Mouse (Mus musculus): ENCODE results near the gene Jpt1.
"Not testable (repeated sequence)": the region's sequence is repeated elsewhere in the genome, so short reads cannot be mapped to it uniquely, and the experiment has no call there.

The Jpt1 gene

DNA sequence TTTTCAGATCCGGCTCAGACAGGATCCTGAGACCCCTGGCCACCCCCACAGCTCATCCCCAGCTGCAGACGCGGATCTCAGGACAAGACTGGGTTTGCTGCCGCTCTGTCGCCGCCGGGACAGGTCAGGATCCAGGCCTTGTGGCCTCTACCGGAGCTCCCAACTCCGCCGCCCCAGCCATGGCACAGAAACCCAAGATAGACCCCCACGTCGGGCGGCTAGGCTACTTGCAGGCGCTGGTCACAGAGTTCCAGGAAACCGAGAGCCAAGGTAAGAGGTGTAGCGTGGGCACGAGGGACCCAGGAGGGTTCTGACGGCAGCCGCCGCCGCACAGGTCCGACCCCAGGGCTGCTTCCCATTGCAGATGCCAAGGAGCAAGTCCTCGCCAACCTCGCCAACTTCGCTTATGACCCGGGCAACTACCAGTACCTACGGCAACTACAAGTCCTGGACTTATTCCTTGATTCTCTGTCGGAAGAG, 38.4 kb downstream of the Jpt1 start:
- no peak for DNase-seq (ENCODE audit: low read depth)

DNA sequence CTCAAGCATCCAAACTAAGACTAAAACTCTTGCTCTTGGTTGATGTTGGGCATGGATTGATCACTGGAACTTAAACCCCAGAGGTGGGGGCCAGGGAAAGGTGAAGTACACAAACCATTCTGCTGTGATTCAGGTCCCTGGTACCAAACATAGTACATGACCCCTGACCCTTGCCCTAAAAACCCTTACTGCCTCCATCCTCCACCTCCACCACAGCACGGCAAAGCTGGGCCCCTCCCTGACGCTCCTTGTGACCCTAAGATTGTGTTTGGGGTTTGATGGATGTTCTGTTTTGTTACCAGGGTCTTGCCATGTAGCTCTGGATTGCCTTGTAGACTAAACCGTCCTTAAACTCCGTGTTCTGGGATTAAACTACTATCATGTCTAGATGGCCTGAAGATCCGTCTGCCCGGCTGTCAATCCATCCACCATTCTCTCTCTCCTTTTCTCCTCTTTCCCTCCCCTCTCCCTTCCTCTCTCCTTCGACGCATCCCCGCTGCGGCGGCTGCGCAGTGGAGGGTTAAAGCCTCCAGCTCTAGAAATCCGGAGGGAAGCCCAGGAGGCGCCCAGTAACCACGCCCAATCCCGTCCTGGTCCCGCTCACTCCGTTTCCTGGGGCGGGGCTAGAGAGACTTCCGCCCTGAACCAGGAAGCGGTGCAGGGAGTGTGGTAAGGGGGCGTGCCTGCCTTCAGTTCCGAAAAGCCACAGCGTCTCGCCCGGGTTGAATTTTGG, 39.0 kb downstream of the Jpt1 start, which contains the start of gene Armc7:
Gene Armc7 (plus strand): TSS at position 643 of the 733 bp plus-strand sequence.
- peak; percentile 96 for DNase-seq (ENCODE audit: low read depth)

DNA sequence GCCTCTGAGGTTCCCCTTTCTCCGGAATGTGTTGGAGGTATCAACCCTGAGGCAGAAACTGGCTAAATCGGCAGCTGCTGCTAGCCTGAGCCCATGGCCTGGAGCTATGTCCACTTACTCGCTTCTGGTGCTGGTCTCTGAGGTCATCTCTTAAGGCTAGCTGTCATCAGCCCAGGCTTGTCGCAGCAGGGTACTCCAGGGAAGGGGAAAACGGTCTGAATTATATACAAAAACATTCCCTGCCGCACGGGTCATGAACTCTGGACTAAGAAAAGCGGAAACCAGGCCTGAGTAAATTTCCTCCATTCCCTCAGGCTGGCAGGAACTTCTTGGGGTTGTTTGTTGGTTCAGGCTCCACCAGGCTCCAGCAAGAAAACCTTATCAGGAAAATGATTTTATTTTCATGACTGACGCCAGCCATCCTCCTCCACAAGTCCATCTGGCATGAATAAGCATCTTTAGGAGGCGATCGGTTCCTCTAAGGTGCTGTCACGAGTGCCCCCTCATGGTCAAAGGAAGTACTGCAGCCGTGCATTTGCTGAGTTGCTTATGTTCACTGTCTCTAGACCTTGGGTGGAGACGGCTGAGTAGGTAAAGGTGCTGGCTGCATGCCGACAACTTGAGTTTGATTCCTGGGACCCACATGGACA, 40.4 kb downstream of the Jpt1 start:
- peak; percentile 95 for DNase-seq (ENCODE audit: low read depth)

DNA sequence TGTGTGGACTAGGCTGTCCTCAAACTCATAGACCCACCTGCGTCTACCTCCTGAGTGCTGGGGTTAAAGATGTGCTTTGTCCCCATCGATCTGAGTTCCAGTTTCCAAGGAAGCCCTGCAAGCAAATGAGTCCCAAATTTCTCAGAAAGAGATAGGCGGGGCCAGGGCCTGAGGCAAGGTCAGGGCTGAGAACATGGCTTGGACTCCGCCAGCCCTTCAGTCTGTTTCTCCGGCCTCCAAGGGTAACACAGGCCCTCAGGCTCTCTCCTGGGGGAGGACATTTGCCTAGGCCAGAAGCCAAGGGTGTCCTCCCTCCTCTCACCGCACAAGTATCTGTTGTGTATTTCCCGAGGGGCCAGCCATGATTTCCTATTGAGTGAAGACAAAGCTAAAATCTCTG, 42.0 kb downstream of the Jpt1 start:
- DNase-seq (ENCODE audit: low read depth) = no peak

DNA sequence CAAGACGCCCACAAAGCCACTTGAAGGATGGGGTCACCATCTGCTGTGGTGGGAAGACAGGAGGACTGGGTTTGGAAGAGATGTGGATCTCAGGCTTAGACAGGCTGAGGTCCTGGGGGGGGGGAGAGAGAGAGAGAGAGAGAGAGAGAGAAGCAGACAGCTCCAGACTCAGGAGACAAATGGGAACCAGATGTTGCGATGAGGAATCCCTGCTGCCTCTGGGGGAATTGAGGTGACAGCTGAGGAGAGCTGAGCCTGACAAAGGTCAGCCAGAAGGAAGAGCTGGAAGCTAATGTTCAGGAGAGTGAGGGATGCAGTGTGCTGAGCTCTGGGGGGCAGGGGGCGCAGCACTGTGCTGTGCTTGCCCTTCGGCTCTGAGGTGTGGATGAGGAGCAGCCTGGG, 47.0 kb downstream of the Jpt1 start:
- no peak for DNase-seq (ENCODE audit: low read depth)

DNA sequence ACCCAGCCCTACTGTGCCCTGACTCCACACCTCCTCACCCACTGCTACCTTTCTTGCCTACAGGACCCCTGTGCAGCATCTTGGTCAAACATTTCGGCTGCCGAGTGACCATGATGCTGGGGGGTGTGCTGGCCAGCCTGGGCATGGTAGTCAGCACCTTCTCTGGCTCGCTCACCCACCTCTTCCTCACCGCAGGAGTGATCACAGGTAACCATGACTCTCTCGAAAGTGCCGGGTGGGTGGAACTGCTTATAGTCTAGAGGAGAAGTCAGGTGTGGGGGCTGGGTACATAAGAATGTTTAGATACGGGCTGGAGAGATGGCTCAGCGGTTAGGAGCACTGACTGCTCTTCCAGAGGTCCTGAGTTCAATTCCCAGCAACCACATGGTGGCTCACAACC, 49.3 kb downstream of the Jpt1 start:
- DNase-seq (ENCODE audit: low read depth) = no peak

DNA sequence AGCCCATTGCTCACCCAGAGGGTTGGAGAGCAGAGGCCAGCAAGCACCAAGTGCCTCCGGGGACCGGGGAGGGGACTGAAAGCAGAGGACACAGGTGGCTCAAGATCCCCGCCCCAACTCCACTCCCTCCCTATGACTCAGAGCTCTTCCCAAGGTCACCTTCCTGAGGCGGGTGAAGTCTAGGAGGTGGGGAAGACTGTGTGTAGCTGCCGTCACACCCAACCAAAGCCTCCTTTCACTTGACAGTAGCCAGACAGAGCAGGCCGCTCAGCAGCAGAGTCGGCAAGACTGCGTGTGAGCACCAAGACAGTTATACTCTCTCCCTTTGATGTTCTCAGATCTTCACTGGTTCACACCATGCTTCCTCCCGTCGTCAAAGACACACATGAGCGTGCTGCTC, 50.8 kb downstream of the Jpt1 start:
- DNase-seq (ENCODE audit: low read depth) = no peak

DNA sequence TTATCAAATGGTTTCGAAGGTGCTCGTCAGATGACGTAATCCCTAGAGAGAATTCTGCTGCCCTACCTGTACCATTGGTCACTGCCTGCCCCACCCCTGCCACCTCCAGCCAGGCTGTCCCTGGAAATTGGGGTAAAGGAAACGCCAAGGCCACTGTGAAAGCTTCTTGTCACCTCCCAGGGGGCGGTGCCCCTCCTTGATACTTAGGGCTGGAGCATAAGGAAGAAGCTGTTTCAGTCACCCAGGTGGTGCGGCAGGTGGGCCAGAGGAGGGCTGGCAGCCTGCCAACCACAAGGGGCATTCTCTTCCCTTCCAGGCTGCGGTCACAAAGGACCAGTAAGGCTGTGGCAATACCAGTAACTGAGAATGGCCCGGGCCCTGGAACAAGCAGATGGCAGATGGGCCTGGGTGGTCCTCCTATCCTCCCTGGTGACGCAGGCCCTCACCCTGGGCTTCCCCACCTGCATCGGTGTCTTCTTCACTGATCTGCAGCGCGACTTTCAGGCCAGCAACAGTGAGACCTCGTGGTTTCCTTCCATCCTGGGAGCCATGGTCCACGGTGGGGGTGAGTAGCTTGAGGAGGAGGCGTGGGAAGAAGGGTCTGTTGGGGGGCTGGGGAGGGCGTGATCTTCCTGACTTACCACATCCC, 51.8 kb downstream of the Jpt1 start, which contains the start of gene Slc16a5:
Gene Slc16a5 (plus strand): TSS at position 232 of the 649 bp plus-strand sequence.
- DNase-seq (ENCODE audit: low read depth) = no peak

DNA sequence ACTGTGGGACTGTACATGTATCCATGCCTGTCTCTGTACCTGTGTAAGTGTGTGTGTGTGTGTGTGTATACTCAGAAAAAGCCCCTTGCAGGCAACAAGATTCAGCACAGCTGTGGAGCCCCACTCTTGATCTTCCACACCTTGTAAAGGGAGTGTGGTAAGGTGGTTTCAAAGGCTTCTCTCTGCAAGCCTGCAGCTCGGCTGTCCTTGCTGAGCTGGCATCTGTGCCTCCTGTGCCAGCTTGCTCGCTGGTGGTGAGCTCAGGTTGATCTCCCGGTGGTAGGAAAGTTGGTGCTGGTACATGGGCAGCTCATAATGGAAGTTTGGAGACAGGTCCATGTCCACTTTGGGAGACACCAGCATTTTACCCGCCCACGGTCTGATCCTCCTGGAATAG, 52.3 kb downstream of the Jpt1 start:
- no peak for DNase-seq (ENCODE audit: low read depth)

DNA sequence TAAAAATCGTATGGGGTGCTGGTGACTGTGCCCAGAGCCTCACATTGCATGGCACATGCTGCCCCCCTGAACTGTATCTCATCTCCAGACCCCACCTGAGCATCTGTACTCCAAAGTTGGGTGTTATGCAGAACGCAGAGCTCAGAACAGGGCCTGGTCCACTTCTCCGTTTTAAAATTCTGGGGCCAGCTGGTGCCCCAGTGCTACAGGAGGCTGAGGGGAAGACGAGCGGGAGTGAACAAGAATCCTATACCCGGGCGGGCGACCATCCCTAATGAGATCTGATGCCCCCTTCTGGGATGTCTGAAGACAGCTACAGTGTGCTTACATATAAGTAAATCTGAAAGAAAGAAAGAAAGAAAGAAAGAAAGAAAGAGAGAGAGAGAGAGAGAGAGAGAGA, 53.2 kb downstream of the Jpt1 start:
- no peak for DNase-seq (ENCODE audit: low read depth)

DNA sequence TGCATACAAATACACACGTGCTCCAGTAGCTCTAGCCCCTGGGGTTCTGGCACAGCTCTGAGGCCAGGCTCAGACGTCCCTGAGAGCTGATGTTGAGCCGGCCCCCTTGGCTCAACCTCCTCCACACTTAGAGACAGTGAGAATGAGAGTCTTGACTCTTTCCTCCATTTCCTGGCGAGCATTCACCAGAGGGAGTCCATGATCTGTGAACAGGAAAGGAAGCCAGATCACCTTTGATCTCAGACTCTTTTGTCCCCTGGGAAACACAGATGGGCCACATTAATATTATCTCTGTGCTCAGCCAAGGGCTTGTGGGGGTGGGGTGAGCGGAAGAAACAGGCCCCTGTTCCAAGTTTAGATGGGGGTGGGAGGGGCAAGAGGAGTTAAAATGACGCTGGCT, 56.8 kb downstream of the Jpt1 start:
- DNase-seq (ENCODE audit: low read depth) = no peak

DNA sequence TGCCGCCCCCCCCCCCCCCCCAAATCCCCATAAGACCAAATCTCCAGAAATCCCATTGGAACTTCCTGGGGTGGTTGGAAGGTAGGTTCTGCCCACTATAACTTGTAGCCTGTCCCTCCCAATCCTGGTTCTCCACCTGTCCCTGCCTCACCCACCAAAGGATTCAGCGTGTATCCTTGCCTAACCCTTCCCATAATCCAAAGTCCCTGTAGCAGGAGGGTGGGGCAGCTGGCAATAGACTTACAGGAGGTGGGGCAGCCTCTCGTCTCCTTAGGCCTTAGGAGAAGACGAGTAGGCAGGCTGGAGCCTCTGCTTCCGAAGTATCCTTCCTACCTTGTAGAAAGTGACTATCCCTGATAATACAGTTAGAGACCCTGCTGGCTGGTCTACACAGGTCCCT, 58.0 kb downstream of the Jpt1 start:
- no peak for DNase-seq (ENCODE audit: low read depth)

DNA sequence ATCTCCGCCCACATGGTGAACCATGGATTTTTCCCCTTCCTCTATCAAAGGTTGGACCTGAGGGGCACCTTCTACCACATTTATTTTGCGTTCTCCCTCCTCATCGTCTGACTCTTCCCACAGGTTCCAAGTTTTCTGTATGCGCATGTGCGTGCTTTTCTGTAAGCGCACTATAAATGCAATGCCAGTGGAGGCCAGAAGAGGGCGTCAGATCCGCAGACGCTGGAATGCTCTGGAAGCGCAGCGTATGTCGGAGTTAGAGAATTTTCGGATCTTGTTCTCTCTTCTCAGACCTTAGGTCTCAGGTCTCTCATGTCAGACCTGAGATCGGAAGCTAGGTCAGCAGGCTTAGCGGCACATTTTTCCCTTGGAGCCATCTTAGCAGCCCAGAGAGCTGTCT, 58.6 kb downstream of the Jpt1 start:
- DNase-seq (ENCODE audit: low read depth) = no peak

DNA sequence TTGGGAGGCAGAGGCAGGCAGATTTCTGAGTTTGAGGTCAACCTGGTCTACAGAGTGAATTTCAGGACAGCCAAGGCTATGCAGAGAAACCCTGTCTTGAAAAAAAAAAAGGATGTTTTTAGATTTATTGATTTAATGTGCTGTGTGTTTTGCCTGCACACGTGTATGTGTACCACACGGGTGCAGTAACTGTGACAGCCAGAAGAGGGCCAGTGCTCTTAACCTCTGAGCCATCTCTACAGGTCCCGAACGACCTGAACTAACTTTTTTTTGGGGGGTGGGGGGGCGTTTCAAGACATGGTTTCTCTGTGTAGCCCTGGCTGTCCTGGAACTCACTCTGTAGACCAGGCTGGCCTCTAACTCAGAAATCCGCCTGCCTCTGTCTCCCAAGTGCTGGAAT, 59.4 kb downstream of the Jpt1 start:
- DNase-seq (ENCODE audit: low read depth) = not testable (repeated sequence)

DNA sequence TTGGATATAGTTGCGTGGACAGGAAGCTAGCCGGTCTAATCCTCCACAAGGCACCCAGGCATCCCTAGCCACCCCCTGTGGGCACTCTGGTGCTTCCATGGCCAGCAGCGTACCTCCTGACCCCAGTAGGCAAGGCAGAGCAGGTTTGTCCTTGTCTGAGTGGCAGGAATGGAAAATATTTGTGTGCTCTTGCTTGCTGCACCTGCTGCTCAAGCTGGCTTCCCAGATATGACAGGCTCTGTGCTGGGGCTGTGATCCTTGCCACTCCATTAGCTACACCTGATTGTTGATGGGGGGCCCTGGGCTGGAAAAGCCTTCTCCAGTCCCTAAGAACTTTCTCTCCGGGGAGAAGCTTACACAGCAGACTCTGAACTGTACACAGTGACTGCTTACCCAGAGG, 60.9 kb downstream of the Jpt1 start:
- no peak for DNase-seq (ENCODE audit: low read depth)

DNA sequence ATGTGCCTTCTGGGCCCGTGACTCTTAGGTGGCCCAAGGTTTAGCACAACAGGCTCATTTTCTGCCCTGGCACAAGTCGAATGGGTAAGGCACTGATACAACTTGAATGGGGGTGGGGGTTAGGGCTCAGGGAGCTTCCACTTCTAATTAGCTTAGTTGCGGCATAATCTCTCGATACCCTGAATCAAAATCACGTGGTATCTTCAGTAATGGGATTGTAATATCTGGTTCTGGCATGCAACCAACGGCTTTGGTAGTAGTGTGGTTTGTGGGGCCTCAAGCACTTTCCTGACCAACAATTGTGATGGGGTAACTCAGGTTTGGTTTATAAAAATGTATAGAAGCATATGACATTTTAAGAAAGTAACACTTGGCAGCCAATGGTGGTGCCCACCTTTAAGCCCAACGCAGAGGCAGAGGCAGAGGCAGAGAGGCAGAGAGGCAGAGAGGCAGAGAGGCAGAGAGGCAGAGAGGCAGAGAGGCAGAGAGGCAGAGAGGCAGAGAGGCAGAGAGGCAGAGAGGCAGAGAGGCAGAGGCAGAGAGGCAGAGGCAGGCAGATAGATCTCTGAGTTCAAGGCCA, 61.8 kb downstream of the Jpt1 start:
- DNase-seq (ENCODE audit: low read depth) = peak; percentile 65

DNA sequence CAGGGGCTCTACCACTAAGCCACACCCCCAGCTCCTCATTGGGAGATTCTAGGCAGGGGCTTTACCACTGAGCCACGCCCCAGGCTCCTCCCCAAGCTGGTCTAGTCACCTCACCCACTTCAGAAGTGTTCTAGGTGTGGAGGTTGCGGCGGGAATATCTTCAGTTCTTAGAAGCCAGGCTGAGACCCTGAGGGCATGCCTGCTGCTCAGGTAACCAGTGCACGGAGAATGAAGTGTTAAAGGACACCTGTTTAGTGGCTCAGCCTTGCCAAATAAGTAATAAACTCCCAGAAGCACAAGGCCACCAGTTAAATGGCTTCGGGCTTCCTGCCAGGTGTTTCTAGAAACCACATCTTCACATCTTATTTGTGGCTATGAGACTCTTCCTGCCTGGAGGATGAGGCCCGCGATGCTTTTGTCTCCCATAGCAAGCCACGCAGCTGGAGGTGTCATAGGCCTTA, 62.4 kb downstream of the Jpt1 start:
- DNase-seq (ENCODE audit: low read depth) = peak; percentile 62

DNA sequence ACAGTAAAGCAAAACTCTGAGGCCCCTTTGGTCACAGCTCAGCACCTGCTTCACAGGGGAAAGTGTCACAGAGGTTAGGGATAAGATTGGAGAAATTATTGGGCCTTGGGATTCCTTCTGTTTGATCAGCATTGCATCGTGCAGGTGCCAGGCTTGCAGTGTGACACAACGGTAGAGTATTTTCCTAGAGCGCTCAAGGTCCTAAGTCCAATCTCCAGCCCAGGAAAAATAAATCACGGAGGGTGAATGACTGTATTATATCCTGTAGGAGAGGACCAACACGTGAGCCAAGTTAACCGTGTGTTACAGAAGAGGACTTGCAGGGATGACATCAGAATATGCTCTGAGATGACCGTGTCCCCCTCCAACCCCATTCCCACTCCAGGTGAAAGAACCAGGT, 64.0 kb downstream of the Jpt1 start:
- no peak for DNase-seq (ENCODE audit: low read depth)

DNA sequence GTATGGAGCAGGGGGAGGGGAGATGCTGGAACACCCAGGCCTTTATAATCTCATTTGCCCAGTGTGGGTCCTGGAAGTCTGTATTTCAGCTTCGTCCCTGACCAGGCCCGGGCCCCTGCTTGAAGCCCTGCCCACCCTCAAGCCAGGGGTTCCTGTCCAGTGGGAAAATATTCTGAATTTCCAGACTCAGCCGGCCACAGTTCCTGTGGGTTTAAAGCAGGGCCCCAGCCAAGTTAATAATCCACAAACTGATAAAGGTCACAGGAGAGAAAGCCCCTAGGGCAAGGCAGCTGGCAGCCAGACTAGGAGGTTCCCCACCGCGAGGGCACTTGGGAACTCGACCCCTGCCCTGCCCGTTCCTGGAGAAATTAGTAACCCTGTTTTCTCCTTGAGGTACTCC, 65.2 kb downstream of the Jpt1 start:
- DNase-seq (ENCODE audit: low read depth) = no peak

DNA sequence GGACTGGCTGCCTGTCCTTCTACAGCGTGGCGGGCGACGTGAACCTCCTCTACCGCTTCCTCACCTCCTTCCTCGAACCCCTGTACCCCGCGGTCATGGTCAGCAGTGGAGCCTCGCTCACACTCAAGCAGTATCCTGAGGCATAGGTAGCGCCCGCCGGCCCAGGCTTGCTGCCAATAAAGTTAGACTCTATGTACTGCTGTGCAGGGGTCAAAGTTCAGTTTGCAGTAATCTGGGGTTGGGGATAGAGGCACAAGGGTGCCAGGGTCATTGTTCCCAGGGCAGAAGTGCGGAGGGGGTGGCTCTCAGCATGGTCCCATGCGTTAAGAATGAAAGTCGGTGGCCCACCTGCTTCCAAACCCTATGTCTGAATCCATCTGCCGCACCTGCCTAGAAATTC, 66.1 kb downstream of the Jpt1 start:
- no peak for DNase-seq (ENCODE audit: low read depth)

All from 416B (cell line).